Mouse (Mus musculus): ENCODE measurements around the gene 6030408B16Rik.
A peak's percentile ranks its signal among the peaks of the same experiment; 100 is the strongest.

The 6030408B16Rik gene

DNA sequence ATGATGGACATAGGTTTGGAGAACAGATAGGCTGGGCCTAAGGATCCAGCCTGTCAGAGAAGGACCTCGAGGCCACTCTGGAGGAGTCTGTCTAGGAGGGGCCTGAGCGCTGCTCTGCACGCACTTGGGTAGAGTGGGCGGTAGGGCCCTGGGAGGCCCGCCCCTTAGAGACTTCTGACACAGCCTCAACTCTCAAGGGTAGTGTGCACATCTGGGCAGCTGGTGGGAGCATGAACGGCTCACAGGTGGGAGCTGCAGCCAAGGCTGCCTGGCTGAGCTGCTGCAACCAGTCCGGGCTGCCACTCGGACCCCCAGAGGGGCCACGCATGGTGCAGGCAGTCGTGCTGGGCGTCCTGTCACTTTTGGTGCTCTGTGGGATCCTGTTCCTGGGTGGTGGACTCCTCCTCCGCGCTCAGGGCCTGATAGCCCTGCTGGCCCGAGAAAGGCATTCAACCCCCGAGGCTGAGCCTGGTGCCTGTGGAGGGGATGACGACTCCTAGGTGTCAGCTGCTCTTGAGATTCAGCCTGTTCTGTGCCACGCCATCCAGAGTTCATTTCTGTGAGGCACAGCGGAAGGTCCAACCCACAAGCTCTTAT is at the start of gene 6030408B16Rik:
TSS of gene 6030408B16Rik (plus strand) at position 188 of the 597 bp plus-strand sequence.
- no peak for DNase-seq

DNA sequence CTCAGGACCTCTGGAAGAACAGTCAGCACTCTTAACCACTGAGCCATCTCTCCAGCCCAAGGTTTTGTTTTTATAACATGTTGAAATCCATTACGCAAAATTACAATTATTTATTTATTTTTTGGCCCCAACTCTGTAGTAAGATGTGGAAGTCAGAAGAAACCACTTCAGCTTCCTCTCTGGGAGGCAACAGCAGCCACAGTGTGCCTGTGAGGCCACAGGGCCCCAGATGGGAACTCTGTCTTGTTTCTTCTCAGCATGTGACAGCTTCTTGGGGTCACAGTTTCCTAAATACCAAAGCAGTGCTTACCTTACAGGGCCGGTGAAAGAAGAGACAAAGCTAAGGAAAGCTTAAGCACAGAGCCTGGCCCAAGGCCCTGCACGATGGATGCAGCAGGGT is 49.0 kb upstream of the 6030408B16Rik start:
- no peak for DNase-seq

DNA sequence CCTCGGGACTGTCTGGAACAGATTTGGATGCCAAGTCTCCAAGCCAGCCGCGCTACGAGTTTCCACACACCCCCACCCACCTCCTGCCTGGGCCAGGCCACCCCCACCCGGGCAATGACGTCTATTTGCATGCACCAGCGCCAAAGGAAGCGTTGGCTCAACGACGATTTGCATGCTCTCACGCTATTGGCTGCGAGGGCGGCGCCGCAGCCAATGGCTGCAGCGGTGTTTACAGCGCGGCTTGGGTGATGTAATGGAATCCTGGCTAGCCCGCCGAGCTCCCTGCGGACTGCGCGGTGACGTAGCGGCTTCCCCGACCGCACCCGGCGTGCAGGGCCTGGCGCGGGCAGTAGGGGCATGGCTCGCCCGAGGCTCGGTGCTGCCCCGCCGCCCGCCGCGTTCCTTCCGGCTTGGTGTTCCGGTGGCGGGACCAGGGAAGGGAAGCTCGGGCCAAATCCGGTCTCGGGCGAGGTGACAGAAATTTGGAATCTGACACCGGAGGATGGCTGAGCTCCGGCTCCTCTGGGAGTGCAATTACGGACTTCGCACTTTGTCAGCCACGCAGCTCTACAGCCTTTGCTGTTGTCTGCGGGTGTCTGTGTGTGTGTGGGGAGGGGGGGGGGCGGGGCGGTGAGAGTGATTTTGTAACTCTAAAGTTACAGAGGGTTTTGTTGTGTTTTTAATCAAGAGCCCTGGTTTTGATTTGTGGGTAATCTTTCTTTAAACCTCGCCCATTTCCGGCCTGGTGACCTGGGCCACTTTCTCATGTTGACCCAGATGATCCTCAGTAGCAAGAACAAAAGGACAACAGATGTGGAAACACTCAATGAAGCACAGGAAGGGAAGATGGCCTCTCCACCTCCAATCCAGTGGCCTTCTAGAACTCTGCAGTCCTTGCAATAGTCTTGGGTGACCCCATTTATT is 46.5 kb upstream of the 6030408B16Rik start:
- peak; percentile 93 to 95 for DNase-seq

DNA sequence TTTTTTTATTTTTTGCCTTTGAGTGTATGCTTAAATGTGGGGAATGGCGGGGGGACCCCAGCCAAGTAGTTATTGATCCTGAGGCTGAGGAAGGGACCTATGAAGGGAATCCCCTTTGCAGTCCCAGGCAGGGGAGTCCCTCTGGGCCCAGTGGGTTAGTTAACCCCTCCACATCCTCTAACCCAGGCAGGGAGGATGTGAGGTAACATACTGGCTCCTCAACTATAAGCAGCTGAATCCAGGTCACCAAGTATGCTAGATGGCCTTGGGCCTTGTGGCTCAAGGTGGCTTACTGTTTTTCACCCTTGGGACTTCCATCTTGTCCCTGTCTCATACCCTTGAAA is 45.9 kb upstream of the 6030408B16Rik start:
- DNase-seq = no peak

DNA sequence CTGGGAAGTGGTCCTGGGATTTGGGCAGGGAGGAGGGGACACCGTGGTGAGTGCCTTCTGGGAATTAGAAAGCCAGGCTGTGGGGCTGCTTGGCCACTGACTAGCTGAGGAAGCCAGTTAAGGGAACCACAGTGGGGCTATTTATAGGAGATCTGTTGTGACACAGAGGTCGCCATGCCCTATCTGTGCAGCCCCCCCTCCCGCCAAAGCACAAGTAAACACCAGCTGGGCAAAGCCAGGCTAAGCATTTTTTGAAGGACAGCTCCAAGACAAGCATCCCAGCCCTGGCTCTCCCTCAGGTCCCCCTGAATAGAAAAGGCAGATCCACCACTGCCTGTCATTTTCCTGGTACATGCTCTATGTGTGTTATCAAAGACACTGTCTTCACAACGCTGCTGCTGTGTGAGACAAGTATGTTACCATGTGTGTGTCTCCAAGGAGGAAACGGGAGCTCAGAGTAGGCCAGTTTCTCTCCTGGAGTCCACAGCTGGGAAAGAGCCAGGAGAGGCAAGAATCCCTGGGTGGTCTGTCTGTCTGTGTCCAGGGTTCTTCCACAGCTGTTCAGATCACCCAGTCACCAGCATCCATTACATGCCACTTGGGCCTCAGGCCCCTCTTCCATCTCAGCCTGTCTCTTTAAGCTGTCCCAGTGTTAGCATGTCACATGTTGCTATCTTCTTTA is 44.8 kb upstream of the 6030408B16Rik start:
- no peak for DNase-seq

DNA sequence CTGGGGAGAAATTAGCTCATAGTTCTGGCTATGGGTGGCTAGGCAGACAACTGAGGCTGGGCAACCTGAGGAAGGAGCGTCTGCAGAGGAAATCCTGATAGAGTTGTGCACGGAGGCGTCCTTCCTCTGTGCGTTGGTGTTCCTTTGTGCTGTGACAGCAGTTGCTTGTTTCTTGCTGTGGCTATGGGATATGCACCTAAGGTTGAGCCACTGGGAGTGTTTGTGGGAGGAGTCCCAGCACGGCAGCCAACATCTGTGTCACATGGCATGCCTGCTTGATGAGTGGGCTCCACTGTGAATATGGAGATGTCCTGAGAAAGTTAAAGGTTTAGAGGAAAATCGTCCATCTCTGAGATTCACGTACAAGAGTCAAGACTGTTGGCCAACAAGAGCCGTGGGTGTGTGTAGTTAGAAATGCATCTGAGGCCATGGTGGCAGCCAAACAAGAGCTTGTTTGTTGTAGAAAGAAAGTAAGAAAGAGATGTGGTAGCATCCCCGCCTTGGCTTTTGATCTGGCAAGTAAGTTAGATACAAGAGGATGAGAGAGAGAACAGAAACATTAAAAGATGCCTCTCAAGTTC is 42.7 kb upstream of the 6030408B16Rik start:
- no peak for DNase-seq

DNA sequence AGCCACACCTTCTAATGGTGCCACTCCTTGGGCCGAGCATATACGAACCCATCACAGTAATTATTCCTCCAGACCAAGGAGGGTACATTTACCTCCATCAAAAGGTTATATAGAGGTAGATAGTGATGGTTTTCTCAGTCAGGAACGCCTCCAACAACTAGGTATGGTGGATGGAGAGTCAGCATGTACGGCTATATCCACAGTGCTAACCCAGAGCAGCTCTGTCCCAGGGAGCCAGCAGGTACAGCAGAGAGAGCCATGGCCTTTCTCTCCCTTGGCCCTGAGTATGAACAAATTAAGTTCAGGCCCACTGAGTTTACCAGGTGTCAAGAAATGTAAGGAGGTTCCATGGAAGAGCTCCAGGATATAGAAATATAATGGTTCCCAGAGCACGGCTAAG is 41.1 kb upstream of the 6030408B16Rik start:
- no peak for DNase-seq

DNA sequence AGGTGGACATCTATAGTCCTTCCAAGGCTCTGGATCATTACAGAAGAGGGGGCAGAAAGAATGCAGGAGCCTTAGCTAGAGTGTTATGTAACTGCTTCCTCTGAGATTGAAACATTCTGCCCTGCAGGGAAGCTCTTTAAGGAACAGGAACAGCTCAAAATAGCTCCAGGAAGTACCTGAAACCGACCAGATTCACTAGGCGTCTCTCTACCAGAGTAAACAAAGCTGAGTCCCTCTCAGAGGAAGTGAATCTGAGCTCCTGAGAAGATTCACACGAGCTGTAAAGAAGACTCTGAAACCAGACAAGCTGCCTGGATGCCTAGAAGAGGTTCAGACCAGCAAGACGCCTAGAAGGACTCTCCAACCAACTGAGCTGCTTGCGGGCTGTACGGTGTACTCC is 40.4 kb upstream of the 6030408B16Rik start:
- no peak for DNase-seq

DNA sequence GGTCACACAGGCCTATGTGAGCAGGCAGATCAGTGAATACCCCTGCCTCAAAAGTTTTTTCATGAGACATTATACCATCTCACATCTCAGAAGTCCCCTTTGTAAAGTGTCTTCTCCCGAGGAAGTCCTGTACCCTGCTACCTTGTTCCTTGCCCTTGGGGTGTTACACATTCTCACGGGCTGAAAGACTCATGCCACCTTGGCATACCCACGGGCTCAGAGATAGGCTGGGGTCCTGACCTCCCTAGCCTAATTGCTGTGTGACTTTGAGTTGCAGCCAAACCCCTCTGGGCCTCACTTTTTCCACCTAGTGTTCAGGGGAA is 39.5 kb upstream of the 6030408B16Rik start:
- no peak for DNase-seq

DNA sequence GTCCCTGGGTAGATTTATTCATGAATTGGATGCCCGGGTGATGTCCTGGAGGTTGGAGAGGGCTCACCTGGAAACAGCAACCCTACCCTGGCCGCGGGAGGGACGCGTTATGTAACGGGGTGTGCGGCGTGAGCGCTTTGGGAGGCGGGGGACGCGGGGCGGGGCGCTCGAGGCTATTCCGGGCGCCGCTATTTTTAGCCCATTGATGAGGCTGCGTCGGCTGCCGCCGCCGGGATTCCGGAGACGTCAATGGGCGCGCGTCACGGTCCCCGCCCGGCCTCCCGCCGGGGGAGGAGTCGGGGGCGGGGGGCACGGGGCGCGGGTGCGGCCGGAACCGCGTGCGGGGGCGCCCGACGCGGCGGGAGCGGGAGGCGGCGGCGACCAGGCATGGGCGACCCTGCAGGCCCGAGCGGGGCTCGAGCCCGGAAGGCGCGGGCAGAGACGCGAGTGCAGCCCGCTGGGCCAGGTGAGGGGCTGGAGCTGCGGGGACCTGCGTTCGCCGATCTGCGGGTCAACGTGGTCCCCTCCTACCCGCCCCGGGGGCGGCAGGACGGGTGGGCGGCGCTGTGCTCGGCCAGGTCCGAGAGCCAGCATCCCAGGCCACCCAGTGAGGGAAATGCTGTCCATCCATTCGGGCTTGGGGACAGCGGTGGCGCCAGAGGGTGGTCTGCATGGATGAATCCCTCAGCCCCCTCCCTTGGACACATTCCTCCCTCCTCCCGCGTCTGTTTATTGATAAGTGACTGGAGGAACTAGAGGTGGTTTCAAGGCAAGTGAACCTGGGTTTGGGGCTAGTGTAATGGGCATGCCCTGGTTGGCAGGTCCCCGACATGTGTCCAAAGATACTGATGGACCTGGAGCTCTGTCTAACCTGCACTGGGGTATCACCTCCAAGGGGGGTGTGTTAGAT is 38.9 kb upstream of the 6030408B16Rik start, which contains the start of gene Nr4a1:
TSS of gene Nr4a1 (plus strand) at position 384 of the 910 bp plus-strand sequence.
- DNase-seq = peak; percentile 88 to 91

DNA sequence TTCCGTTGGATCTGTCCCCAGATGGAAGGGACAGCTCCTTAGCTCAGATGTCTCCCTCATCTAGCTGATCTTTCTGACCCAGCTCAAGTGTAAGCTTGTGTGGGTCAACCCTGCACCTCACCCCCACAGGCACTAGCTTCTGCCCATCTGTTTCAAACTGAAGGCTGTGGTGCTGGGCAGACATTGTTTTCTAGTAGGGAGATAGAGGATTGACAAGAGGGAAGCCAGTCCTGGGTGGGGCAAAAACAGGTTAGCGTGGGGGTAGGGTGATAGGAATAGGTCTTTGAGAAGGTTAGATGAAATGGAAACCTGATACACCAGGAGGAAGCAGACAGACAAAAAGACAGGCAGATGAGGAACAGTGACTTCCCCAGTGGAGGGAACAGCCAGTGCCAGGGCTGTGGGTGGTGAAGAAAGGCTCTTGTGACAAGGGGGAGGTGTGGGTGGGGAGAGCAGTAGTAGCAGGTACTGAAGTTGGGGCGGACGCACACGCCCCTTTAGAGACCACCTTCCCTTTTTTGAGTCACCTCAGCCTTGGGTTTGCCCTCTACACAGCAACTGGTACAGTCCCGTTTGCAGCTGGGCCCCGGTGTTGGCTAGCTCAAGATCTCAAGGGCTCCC is 37.1 kb upstream of the 6030408B16Rik start:
- DNase-seq = no peak

DNA sequence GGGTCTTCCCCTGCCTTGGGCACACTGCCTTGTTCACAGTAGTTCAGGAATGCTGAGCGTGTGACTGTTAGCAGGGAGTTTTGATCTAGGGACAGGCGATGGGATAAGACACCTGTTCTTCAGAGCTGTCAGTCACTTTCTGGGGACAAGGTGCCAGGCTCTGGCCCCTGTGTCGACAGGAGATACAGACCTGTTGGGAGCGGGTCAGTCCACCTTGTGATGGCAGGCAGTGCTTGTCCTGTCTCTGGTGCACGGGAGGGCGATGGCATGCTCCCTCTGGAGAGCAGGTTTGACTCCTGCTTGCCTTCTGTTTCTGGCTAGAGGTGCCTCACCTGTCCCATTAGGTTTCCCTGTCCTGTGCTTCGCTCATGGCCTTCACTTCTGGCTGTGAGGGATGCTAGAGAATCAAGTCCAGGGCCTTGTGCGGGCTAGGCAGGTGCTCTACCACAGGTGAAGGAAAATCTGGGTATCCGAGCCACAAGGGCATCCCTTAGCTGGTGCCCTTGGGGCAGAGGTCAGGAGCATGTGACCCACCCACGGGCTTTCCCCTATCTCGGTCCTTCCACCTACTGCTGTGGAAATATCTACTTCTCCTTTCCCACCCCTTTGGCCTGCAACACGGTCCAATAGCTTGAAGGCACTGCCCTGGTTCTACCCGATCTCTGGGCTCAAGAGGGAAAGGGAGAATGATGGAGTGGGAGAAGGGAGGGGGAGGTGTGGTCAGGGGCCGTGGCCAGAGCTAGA is 36.4 kb upstream of the 6030408B16Rik start:
- DNase-seq = no peak

DNA sequence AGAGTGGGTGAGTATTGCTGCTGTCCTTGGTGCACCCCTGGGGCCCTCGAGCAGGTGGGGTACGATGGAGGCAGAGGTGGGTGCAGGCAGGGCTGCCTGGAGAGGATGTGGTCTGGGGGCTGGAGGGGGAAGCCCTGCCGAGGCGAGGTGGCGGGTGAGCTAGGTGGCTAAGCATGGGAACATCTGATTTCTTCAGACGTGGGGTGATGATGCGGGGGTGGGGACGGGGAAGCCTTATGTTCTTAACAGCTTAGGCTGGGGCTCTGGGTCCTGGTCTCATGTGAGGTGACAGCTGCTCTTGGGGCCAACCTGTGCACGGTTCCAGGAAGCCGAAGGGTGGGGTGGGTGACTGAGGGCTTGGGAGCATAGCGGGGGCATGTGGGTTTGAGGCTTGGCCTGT is 34.6 kb upstream of the 6030408B16Rik start:
- no peak for DNase-seq

DNA sequence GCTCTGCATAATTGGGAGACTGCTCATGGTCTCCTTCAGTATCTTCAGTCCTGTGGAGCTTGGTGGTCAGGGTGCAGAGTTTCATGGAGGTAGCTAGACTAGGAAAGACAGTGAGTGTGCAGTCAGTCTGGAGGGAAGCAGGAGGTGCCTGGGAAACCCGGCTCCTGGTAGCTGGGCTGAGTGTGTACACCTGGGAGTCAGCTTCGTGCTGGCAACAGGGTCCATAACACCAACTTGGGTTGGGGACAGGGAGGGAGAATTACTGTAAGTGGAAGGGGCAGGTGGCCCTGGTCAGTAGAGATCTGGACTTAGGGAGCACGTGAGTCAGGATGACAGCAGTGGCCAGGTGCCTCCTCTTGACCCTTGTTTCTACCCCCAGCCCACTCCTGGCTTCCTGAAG is 33.1 kb upstream of the 6030408B16Rik start:
- DNase-seq = no peak

DNA sequence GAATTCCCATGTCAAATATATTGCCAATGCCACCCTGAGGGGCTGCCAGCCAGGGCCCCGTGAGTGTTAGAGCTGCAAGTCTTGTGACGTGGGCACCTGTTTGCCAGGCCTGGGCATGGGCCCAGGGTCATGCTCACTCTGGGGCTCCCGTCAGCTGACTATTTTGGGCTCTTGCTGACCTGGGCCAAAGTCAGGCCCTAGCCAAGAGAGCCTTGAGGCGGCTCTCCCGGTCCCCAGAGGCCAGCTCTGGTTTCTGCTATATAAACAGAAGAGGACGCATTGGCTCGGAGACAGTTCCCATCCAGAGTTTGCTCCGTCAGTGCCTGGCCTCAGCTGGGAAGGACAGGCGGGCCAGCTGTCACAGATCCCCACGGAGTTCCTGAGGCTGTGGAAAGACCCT is 32.6 kb upstream of the 6030408B16Rik start:
- DNase-seq = peak; percentile 42 to 55

DNA sequence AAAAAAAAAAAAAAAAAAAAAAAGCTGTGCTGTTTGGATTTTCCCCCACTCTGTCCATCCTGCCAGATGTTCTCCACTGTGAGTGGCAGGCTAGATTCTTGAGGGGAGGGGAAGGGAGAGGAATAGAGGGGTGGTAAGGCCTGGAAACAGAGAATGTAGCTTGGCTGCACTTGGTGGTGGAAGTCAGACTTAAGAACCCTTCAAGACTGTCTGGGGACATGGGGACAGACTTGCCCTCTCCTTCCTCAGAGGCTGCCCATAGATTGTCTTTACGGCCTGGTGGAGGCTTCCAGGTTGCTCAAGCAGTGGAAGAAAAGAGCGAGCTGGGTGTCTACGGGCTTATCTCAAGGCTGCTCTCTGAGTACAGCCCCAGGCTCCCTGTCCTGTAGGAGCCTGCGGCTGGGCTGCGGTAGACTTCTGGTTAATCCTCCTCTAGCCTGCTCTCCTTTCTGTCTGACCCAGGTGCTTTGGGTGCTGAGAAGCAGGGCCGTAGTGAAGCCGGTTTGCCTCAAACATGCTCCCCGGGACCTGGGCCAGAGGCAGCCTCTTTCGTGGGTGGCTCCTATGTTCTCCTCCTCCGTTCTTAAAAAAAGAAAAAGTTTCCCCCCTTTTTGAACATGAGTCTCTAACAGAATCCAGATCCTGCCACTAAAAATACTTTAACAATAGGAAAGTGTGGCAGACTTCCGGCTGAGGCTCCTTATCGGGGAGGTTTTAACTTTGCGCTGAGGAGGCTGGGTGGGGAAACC is 32.0 kb upstream of the 6030408B16Rik start:
- DNase-seq = no peak

DNA sequence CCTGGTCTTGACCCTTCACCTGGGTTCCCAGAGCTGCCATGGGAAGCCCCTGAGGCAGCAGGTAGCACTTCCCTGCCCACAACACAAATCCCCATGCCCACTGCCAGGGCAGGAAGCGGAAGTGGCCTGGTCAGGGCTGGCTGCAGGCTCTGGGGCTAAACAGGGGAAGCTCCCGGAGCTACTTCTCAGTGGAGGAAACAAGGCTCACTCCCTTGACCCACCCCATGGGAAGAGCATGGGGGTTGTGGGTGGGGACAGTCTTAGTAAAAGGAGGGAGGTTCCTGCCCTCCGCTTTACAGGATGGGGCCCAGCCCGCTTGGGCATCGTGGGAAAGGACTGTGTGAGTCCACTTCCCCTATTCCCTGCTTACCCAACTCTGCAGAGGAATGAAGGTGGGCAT is 30.5 kb upstream of the 6030408B16Rik start:
- no peak for DNase-seq

DNA sequence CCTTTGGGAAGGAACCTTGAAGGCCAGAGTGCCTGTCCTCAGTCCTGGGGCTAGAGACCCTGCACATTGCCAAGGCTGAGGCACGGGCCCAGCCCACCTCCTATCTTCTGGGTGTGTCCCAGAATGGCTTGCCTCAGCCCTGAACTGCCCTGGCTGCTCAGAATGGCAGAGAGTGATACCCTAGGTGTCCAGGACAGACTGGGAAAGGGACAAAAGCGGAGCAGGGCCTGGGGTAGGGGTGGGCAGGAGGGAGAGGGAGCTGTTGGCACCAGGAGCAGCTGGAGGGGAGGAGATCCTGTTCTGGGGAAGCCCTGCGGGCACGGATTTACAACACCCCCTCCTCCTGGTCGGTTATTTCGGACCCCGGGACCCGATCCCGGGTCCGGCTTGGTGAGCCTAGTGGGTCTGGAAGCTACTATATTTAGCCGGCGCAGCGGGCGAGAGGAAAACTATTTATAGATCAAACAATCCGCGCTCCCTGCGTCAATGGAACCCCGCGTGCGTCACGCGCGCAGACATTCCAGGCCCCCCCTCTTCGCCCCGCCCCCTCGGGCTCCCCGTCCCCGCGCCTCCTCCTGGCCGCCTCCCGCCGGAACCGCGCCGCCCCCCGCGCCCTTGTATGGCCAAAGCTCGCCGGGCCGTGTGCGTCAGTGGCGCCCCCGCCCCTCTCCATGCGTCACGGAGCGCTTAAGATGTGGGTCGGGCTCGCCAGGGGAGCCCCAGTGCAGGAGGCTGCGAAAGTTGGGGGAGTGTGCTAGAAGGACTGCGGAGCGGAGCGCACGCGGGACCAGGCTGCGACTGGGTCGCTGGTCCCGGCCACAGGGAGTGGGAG is 26.7 kb upstream of the 6030408B16Rik start:
- DNase-seq = peak; percentile 87 to 95
